Mouse (Mus musculus) heart, postnatal 10 days (tissue): ENCODE measurements around the gene Prg3. TPM values are rescaled to one million over a fixed set of nuclear protein-coding genes. Genes with fewer than 3 reads are reported as not detected.

Source experiments
- DNase-seq, 2 experiments: peaks; one replicate each; pipeline ENCODE4 v3.0.0; 2021
- intact Hi-C: fragments of 180-260 bp; cut with DNase I; formaldehyde crosslinking; loops from one replicate; pipeline ENCODE4 v1.15.1; 2025
- total RNA-seq, 2 experiments: library from RNA; stranded (reverse); gene quantifications; 2 replicates each; pipeline ENCODE4 v1.2.3; 2021

Gene Prg3
- total RNA-seq, result not detected

- intact Hi-C loops, result no loop called here
- no peak for DNase-seq
Observed at GRCm38 (mm10) chr2:84987930-84988329, at the start of gene Prg3. TSS of gene Prg3 (plus strand) at chr2:84988215.

- intact Hi-C loops, result no loop called here
- DNase-seq, result peak; percentile 36 to 42
Observed at GRCm38 (mm10) chr2:84938249-84938946, 49.6 kb upstream of the Prg3 start.

- no peak for DNase-seq
- intact Hi-C loops, result no loop called here
Observed at GRCm38 (mm10) chr2:84939306-84939705, 48.7 kb upstream of the Prg3 start.

- DNase-seq, result no peak
- intact Hi-C loops, result no loop called here
Observed at GRCm38 (mm10) chr2:84939711-84940110, 48.3 kb upstream of the Prg3 start.

GRCm38 (mm10) chr2:84941332-84941731 is 46.7 kb upstream of the Prg3 start:
- intact Hi-C loops, result no loop called here

GRCm38 (mm10) chr2:84941795-84942194 is 46.2 kb upstream of the Prg3 start:
- intact Hi-C loops, result no loop called here
- no peak for DNase-seq

More at GRCm38 (mm10) chr2:84941332-84941731, 46.7 kb upstream of the Prg3 start:
- DNase-seq, result no peak

- intact Hi-C loops, result no loop called here
Observed at GRCm38 (mm10) chr2:84947154-84947771, 40.8 kb upstream of the Prg3 start.

GRCm38 (mm10) chr2:84948252-84948651 is 39.8 kb upstream of the Prg3 start:
- no peak for DNase-seq
- intact Hi-C loops, result no loop called here

More at GRCm38 (mm10) chr2:84947154-84947771, 40.8 kb upstream of the Prg3 start:
- no peak for DNase-seq

GRCm38 (mm10) chr2:84948721-84949120 is 39.3 kb upstream of the Prg3 start:
- intact Hi-C loops, result no loop called here
- no peak for DNase-seq

- no peak for DNase-seq
- intact Hi-C loops, result loop anchor here (5.0 kb wide), 1 partner anchor 59 kb away; no protein-coding TSS in a partner anchor
Observed at GRCm38 (mm10) chr2:84951027-84951426, 37.0 kb upstream of the Prg3 start.

GRCm38 (mm10) chr2:84952251-84952650 is 35.8 kb upstream of the Prg3 start:
- intact Hi-C loops, result loop anchor here (5.0 kb wide), 1 partner anchor 60 kb away; no protein-coding TSS in a partner anchor
- no peak for DNase-seq

- intact Hi-C loops, result loop anchor here (5.0 kb wide), 1 partner anchor 60 kb away; no protein-coding TSS in a partner anchor
- DNase-seq, result no peak
Observed at GRCm38 (mm10) chr2:84952693-84953092, 35.3 kb upstream of the Prg3 start.

GRCm38 (mm10) chr2:84955435-84955834 is 32.6 kb upstream of the Prg3 start:
- intact Hi-C loops, result loop anchor here (5.0 kb wide), 1 partner anchor 292 kb away; no protein-coding TSS in a partner anchor
- no peak for DNase-seq

GRCm38 (mm10) chr2:84956274-84956673 is 31.7 kb upstream of the Prg3 start:
- DNase-seq, result peak; percentile 57 to 68
- intact Hi-C loops, result loop anchor here (1.0 to 5.0 kb wide), 2 partner anchors 51 to 291 kb away; no protein-coding TSS in a partner anchor

GRCm38 (mm10) chr2:84958588-84959264 is 29.3 kb upstream of the Prg3 start:
- intact Hi-C loops, result loop anchor here (5.0 kb wide), 1 partner anchor 289 kb away; no protein-coding TSS in a partner anchor
- no peak for DNase-seq

- peak; percentile 76 to 80 for DNase-seq
- intact Hi-C loops, result no loop called here
Observed at GRCm38 (mm10) chr2:84961300-84961699, 26.7 kb upstream of the Prg3 start.

- intact Hi-C loops, result no loop called here
- DNase-seq, result no peak
Observed at GRCm38 (mm10) chr2:84961901-84962300, 26.1 kb upstream of the Prg3 start.

- DNase-seq, result no peak
- intact Hi-C loops, result no loop called here
Observed at GRCm38 (mm10) chr2:84962906-84963507, 25.0 kb upstream of the Prg3 start.

GRCm38 (mm10) chr2:84964111-84964801 is 23.8 kb upstream of the Prg3 start:
- intact Hi-C loops, result no loop called here
- no peak for DNase-seq

GRCm38 (mm10) chr2:84967318-84967991 is 20.6 kb upstream of the Prg3 start:
- DNase-seq, result no peak
- intact Hi-C loops, result no loop called here
